Mouse (Mus musculus) Muller cell, postnatal 12 days (primary cell): ENCODE results near the gene Gramd1a.

Experiments used
- DNase-seq: peaks from one replicate; pipeline ENCODE4 v3.0.0-alpha.2; 2015; ENCODE audit errors: inconsistent ontology term

Gramd1a gene

GRCm38 (mm10) chr7:31123697-31124096, 32.0 kb downstream of the Gramd1a start:
- DNase-seq = no peak

DNA sequence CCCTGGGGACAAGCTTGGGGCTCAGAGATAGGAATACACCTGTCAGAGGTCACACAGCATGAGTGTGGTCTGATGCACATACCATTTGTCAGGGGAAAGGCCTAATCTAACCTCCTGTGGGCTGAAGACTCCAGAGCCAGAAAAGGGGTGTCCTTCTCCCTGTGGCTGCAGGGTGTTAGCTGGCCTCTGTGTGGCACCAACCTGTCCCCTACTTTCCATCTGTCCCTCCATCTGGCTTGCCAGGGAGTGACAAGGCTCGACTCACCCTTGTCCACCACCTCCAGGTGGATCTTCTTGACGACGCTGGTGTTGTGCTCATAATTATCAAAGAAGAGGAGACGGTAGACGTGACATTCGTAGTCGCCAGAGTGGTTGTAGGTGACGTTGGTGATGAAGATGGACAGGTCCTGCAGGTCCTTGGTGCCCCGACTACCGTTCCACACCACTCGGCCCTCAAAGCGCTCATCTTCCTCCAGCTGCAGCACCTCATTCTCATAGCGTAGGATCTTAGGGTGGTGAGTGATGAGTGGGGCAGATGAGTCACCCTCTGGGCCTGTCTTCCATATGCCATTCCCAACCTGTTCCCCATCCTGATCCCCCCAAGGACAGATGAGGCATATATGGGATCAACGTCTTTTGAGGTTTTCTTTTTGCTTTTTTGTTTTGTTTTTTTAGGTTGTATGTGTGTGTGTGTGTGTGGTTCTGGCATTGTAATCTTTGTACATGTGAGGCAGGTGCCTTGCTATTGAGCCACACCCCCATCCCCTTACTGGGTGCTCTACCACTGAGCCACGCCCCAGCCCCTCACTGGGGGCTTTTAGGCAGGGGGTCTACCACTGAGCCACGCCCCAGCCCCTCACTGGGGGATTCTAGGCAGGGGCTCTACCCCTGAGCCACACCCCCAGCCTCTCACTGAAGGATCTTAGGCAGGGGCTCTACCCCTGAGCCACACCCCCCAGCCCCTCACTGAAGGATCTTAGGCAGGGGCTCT, 32.8 kb downstream of the Gramd1a start:
- DNase-seq = no peak

- DNase-seq = no peak
These were observed 36.1 kb downstream of the Gramd1a start for GRCm38 (mm10) chr7:31119556-31119955.

- DNase-seq = no peak
These were observed 37.2 kb downstream of the Gramd1a start for GRCm38 (mm10) chr7:31118486-31118885.

DNA sequence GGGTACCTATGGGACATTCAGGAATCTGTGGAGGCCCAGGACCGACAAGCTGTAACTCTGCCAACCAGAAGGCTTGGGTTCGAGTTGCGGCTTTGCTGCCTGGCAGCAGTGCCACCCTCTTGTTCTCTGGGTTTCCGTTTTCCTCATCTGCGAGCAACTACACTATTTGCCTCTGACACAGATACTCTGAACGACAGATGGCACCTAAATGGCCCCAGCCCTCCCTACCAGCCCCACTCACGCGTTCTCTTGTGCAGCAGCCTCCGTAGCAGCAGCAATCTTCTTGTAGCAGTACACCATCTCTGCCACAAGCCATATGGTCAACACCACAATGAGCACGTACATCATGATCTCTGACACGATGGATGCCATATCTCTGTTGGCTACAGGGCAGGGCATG, 38.2 kb downstream of the Gramd1a start:
- DNase-seq = no peak

- DNase-seq = no peak
These were observed 39.0 kb downstream of the Gramd1a start for GRCm38 (mm10) chr7:31116721-31117145.

- DNase-seq = peak; percentile 51
These were observed 40.1 kb downstream of the Gramd1a start for GRCm38 (mm10) chr7:31115587-31116043.

DNA sequence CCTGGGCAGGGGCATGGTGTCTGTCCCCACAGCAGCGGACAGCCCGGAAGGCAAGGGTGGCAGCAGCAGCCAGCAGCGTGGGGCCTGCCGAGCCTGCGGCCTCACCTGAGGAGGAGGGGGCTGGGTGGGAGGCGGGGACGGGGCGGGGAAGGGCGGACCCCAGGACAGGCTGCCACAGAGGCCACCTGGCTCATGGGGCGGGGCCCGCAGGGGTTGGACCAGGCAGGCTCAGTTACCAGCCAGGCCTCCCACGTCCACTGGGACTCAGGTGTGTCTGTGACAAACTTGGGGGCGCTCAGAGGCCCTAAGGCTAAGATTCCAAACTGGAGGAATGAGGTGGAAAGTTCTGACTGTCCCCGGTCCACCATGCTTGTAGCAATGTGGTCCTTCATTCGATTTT, 40.5 kb downstream of the Gramd1a start, which contains the start of gene Hpn:
Gene Hpn, minus strand, starts transcription at position 109 of the 400 bp plus-strand sequence.
- no peak for DNase-seq

GRCm38 (mm10) chr7:31114646-31115045, 41.0 kb downstream of the Gramd1a start:
- DNase-seq = no peak

DNA sequence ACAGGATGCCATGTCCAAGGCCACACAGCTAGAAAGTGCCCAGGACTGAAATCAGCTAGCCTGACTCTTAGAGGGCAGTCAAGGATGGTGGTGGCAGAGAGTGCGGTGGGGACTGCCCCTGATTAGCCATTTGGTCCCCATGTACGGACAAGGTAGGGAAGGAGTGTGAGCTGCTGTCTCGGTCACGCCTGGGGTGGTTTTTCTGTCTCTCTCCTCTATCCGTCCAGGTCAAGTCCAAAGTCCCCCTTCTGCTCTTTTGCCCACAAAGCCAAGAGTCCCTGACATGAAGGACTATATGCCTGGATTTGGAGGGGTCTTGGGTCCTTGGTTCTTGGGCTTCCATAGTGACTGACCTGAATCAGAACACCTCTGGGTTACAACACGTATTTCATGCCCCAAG, 41.9 kb downstream of the Gramd1a start:
- DNase-seq = no peak

- no peak for DNase-seq
These were observed 43.7 kb downstream of the Gramd1a start for GRCm38 (mm10) chr7:31112036-31112435.

DNA sequence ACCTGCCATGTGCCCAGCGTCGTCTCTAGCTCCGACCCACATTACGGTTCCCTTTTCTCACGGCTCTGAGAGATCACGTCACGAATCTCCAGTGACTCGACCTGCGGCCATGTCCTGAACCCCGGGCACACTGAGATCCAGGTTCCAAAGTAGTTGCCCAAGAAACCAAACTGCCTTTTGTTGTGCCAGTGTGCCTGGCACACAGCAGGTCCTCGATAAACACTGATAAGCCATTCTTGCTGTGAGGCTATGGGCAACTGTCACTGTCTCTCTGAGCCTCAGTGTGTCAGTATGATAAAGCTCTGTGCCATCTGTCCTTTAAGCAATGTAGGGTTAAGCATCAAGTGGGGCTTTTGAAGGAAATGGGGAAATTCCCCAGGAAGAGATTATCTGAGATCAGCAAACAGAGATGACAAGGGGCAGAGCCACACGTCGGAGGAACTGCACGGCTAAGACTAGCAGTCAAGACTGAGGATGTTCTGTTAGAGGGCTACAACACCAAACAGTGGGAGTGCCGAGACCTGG, 44.8 kb downstream of the Gramd1a start:
- DNase-seq = no peak

DNA sequence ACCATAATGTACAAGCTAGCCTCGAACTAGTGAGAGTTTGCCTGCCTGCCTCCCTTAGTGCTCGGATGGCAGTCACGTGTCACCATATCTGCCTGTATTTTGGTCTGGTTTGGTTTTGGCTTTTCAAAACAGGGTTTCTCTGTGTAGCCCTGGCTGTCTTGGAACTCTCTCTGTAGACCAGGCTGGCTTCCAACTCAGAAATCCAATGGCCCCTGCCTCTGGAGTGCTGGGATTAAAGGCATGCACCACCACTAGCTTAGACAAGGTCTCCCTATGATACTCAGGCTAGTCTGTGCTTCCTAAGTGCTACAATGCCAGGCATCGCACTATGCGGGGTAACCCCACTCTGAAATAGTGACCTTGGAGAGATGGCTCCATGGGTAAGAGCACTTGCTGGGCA, 45.9 kb downstream of the Gramd1a start:
- no peak for DNase-seq

GRCm38 (mm10) chr7:31109091-31109490, 46.6 kb downstream of the Gramd1a start:
- peak; percentile 71 for DNase-seq

- DNase-seq = no peak
These were observed 47.9 kb downstream of the Gramd1a start for GRCm38 (mm10) chr7:31107781-31108180.

DNA sequence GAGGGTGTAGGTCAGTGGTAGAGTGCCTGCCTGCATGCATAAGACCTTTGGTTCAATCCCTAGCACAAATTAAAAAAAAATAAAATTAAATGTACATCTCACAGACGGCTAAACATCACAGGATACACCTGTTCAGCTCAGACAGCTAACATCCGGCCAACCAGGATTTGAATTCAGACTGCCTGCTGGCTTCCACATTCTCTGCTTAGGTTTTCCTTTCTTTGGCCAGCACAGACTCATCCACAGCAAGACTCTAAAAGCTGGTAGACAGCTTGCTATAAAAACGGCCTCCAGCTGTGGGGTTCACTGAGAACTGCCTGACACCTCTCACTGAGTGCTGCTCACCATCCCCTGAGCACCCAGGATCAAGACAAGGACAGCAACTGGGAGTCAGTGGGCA, 49.5 kb downstream of the Gramd1a start:
- DNase-seq = no peak

- peak; percentile 38 for DNase-seq
These were observed 50.5 kb downstream of the Gramd1a start for GRCm38 (mm10) chr7:31105061-31105768.

DNA sequence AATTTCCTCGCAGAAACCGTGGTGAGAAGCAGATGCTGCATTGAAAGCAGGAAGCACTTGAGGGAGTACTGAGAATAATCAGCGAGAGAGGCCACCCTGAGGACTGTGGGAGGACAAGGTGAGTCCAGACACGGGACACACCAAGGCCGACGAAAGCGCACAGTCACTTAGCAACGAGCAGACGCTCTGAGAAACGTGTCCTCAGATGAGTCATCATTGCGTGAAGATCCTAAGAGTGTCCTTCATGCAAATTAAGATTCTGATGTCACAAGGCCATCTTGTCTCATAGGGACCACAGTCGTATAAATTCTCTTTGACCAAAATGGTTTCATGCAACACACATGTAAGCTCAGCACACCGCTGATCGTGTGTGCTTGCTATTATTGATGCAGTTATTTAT, 54.9 kb downstream of the Gramd1a start:
- no peak for DNase-seq

- no peak for DNase-seq
These were observed 56.1 kb downstream of the Gramd1a start for GRCm38 (mm10) chr7:31099612-31099982.

DNA sequence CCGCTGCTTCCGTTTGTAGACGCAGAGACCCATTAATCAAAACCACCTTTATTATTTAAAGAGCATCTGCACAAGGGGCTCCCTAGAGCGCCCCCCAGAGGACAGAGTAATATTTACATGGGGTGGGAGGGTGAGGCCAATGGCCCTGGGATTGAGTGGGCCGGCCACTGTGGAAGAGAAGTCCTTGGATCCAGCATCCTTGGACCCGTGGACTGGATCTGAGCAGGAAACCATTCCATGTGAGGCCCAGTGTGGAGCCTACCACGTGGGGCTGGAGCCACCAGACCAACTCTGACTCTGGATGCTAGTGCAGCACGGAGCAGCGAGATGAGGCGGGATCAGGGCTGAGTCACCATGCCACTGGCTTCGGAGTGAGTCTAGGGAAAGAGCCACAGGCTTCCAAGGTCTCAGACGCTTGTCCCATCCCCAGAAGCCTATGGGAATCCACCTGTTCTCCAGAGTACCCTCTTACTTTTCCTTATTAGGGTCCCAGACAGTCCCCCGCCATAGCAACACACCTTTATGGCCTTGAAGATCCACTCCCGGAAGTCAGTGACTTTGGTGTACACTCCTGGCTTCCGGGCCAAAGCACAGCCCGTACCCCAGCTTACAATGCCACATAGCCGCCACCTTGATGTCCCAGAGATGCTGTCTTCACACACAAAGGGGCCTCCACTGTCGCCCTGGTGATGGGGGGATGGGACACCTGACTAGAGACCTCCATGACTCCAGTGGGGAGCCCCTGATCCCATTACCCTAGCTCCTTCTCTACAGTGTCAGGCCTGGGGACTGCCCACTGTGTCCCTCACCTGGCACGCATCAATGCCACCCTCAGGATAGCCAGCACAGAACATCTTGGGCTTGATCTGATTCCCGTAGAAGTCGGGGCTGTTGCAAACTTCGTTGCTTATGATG, 56.7 kb downstream of the Gramd1a start:
- DNase-seq = no peak

DNA sequence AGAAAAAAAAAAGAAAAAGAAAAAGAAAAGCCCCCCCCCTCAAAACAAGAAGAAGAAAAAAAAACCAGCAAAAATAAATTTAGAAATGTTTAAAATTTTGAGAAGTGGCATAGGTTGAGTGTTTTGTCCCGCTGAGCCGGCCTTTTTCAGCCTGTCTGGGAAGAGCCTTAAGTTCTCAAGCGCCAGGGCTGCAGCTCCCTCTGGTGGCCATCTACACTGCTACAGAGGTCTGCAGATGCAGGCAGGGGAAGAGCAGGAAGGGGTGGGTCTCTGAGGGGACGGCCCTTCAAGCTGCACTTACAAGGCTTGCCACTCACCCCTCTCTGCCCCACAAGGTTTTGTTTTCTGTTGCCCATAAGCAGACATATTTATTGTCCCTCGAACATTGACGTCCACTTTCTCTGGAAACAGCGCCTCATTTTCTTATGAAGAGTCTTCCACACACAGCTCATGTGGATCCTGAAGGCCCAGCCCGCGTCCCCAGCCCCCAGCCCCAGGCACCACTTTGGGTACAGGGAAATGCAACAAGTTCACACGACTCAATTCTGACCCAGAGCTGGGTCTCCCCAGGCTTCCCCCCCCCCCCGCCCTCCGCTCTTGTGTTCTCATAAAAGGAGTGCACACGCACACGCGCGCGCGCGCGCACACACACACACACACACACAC, 58.0 kb downstream of the Gramd1a start:
- DNase-seq = peak; percentile 85
